Mouse (Mus musculus) liver, embryonic 11.5 days (tissue): ENCODE results near the gene Musk. TPM values are rescaled to one million over a fixed set of nuclear protein-coding genes. Genes with fewer than 3 reads are reported as not detected.

Experiments used
- ATAC-seq: fragments of 200-750 bp; cut with Nextera tagmentation; replicated peaks from 2 replicates; pipeline ENCODE4 v1.8.0; 2017; ENCODE audit warnings: moderate number of reproducible peaks, mild to moderate bottlenecking, moderate TSS enrichment, moderate library complexity; ENCODE audit not compliant: low FRiP score
- DNase-seq: peaks from one replicate; pipeline ENCODE4 v3.0.0-alpha.2; 2017; ENCODE audit warnings: low spot score
- H3K27ac ChIP-seq: fragments of 300-500 bp; sonication (generic); 2 replicates; pipeline ENCODE4 v1.5.1; 2014; ENCODE audit warnings: mild to moderate bottlenecking, low read depth, low read length, control low read depth
- H3K27me3 ChIP-seq: fragments of 300-500 bp; sonication (generic); replicated peaks from 2 replicates; pipeline ENCODE4 v1.6.1; 2014; ENCODE audit warnings: low read length, mixed read lengths; ENCODE audit not compliant: control insufficient read depth, insufficient read depth
- H3K36me3 ChIP-seq: fragments of 300-500 bp; sonication (generic); 2 replicates; pipeline ENCODE4 v1.6.1; 2014; ENCODE audit warnings: mild to moderate bottlenecking, low read length, moderate library complexity, mixed read lengths; ENCODE audit not compliant: control insufficient read depth, insufficient read depth
- H3K4me1 ChIP-seq: fragments of 300-500 bp; sonication (generic); replicated peaks from 2 replicates; pipeline ENCODE4 v1.6.1; 2014; ENCODE audit warnings: low read length, mixed read lengths; ENCODE audit not compliant: control insufficient read depth, insufficient read depth
- H3K4me2 ChIP-seq: fragments of 300-500 bp; sonication (generic); 2 replicates; pipeline ENCODE4 v1.6.1; 2014; ENCODE audit warnings: mild to moderate bottlenecking, control low read depth, moderate library complexity
- H3K4me3 ChIP-seq: fragments of 300-500 bp; sonication (generic); 2 replicates; pipeline ENCODE4 v1.5.1; 2014; ENCODE audit warnings: low read depth, low read length, control low read depth
- H3K9ac ChIP-seq: fragments of 300-500 bp; sonication (generic); 2 replicates; pipeline ENCODE4 v1.6.1; 2014; ENCODE audit warnings: low read depth, low read length, control low read depth
- H3K9me3 ChIP-seq: fragments of 300-500 bp; sonication (generic); 2 replicates; pipeline ENCODE4 v1.6.1; 2016; ENCODE audit warnings: low read length, inconsistent platforms, mixed read lengths; ENCODE audit not compliant: control insufficient read depth
- WGBS: fragments of 180-500 bp; shearing (Covaris S2); extraction: QIAGEN DNeasy Blood & Tissue Kit; methylation state at CpG from one replicate; pipeline ENCODE4 v1.1.7; 2014; 5-methylcytosine and 5-hydroxymethylcytosine counted together
- polyA plus RNA-seq: library from polyadenylated mRNA; unstranded; fragments of >200 nt; fragmentation: Nextera tagmentation; extraction: Ambion mirVana; gene quantifications from 2 replicates; pipeline ENCODE4 v1.2.1, GENCODE M21; 2014

The Musk gene
- polyA plus RNA-seq, 1 experiment from 2014 or later, result not detected

- no peaks in the 10 kb centered on the region for H3K9me3 ChIP-seq
- H3K4me2 ChIP-seq, result no peak overlapping the region
- ATAC-seq, result no peak
- H3K4me3 ChIP-seq, result no peak overlapping the region
- no peak overlapping the region for H3K9ac ChIP-seq
- no peaks in the 10 kb centered on the region for H3K4me1 ChIP-seq
- H3K27me3 ChIP-seq, result no peaks in the 10 kb centered on the region
- no peaks in the 10 kb centered on the region for H3K36me3 ChIP-seq
- no peak for DNase-seq
- 74% methylated on average over 6 of the region's 6 CpGs for WGBS
- no peak overlapping the region for H3K27ac ChIP-seq
These were observed 79.6 kb downstream of the Musk start for GRCm38 (mm10) chr4:58365321-58365720.

DNA sequence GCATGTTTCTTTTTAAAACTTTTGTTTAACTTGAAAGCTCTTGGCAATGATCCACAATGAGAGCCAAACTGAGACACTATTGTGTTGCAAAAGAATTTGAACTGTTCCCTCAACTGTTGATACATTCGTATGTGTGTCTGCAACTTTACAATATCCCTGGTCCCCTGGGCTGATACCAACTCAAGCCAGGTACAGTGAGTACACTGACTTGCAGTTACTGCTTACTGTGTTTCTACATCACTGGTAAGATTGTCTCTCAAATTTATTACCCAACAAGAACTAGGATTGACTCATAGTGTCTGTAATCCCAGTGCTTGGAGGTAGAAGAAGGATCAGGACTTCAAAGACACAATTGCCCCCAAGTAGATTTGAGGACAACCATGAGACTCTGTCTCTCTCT is 85.3 kb downstream of the Musk start:
- H3K27me3 ChIP-seq, result no peaks in the 10 kb centered on the region
- 83% methylated on average over 1 of the region's 1 CpGs for WGBS
- no peak overlapping the region for H3K4me3 ChIP-seq
- H3K9ac ChIP-seq, result no peak overlapping the region
- ATAC-seq (no peak), DNase-seq (no peak)
- H3K36me3 ChIP-seq, result no peaks in the 10 kb centered on the region
- H3K9me3 ChIP-seq, result no peaks in the 10 kb centered on the region
- no peak overlapping the region for H3K27ac ChIP-seq
- H3K4me1 ChIP-seq, result no peaks in the 10 kb centered on the region
- no peak overlapping the region for H3K4me2 ChIP-seq

DNA sequence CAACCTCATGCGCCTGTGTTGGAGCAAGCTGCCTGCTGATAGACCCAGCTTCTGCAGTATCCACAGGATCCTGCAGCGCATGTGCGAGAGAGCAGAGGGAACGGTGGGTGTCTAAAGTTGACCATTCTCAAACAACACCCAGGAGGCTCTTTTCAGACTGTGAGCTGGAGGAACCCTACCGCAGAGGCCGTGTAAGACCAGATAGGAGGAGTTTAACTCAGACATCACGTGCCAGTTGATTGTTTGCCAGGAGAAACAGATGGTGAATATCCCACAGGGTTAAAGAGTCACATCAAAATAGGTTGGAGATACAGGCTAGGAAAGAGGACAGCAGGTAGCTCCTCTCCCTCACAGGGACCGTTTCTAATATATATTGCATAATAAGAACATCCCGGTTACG is 87.8 kb downstream of the Musk start:
- 91% methylated on average over 10 of the region's 10 CpGs for WGBS
- ATAC-seq (no peak), DNase-seq (no peak)

DNA sequence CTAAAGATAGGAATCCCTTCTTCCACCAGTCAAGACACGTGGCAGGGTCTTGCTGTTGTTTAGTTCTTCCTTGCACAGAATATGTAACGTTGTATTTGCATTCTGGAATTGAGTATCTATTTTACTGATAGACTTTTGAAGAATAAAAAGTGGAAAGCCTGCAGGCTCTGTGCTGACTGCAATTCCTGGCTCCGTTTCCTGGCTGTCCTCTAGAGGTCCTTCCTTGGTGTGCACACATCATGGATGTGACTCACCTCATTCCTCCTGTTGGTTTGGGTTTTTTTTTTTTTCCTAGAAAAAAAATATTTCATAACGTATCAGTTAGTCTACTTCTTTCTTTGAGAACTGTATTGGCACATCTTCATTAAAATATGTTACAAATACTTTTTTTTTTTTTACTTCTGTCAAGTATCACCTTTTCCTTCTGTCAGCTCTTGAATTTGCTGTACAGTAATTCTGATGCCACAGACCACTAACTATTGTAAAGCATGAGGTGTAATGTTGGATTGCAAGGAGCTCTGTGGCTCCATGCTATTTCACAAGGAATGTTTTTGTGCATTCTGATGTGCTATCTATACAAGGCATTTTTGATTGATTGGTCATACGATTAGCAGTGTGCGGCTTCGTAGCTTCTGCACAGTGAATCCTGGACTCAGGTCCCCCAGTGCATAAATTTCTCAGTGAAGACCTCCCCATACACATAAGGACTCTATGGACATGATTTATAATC is 88.5 kb downstream of the Musk start:
- H3K27ac ChIP-seq, result no peak overlapping the region
- 78% methylated on average over 7 of the region's 7 CpGs for WGBS
- H3K9me3 ChIP-seq, result no peaks in the 10 kb centered on the region
- H3K4me1 ChIP-seq, result no peaks in the 10 kb centered on the region
- no peak for DNase-seq
- no peak overlapping the region for H3K4me2 ChIP-seq
- H3K27me3 ChIP-seq, result no peaks in the 10 kb centered on the region
- no peaks in the 10 kb centered on the region for H3K36me3 ChIP-seq
- no peak overlapping the region for H3K9ac ChIP-seq
- ATAC-seq, result no peak
- H3K4me3 ChIP-seq, result no peak overlapping the region

More for the DNA sequence above, 87.8 kb downstream of the Musk start:
- H3K4me2 ChIP-seq, result no peak overlapping the region
- no peak overlapping the region for H3K4me3 ChIP-seq
- no peaks in the 10 kb centered on the region for H3K27me3 ChIP-seq
- no peak overlapping the region for H3K27ac ChIP-seq
- no peaks in the 10 kb centered on the region for H3K9me3 ChIP-seq
- no peak overlapping the region for H3K9ac ChIP-seq
- H3K4me1 ChIP-seq, result no peaks in the 10 kb centered on the region
- no peaks in the 10 kb centered on the region for H3K36me3 ChIP-seq

DNA sequence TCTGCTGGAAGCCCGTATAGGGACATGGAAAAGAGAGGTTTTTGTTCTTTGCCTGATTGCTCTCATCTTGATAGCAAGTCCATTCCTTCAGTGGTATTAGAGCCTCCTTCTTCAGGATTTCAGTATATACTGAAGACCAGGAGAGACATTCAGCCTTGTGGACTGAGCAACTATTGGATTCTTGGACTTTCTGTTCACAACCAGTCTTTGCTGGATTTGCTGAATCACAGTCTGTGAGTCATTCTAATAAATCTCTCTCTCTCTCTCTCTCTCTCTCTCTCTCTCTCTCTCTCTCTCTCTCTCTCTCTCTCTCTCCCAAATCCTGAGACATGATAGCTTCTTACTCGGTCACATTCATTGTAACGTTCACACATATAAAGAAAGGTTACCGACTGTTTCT is 93.4 kb downstream of the Musk start:
- no peaks in the 10 kb centered on the region for H3K9me3 ChIP-seq
- no peaks in the 10 kb centered on the region; the same call in 1 of the 2 replicates for H3K4me1 ChIP-seq
- WGBS, result 82% methylated on average over 4 of the region's 4 CpGs
- H3K36me3 ChIP-seq, result no peaks in the 10 kb centered on the region
- DNase-seq, result no peak
- H3K4me3 ChIP-seq, result no peak overlapping the region
- no peak overlapping the region for H3K9ac ChIP-seq
- H3K4me2 ChIP-seq, result no peak overlapping the region
- H3K27ac ChIP-seq, result no peak overlapping the region
- no peak for ATAC-seq
- H3K27me3 ChIP-seq, result no peaks in the 10 kb centered on the region

DNA sequence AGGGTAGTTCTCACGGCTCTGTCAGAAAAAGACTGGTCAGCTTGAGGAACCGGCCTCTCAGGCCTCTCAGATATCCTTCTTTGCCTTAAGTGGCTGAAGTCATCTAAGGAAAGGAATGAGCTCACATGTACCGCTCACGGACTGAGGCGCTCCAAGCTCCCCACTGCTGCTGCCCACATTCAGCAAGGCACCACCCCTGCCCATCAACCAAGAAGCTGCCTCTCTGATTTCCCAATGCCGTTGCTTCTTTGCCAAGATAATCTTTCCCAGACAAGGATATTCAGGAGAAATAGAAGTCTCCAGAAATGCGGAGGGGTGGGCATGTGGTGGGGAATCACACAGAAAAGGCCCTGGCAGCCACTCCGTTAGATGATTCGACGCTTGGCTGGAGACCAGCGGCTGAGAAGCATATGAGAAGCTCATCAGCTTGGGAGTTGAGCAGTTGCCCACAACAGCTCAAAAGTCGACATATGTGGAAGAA is 115.1 kb downstream of the Musk start:
- H3K27me3 ChIP-seq, result no peaks in the 10 kb centered on the region
- H3K27ac ChIP-seq, result no peak overlapping the region
- ATAC-seq, result no peak
- no peak overlapping the region for H3K4me2 ChIP-seq
- DNase-seq, result no peak
- H3K36me3 ChIP-seq, result no peaks in the 10 kb centered on the region
- H3K4me1 ChIP-seq, result no peaks in the 10 kb centered on the region
- H3K9ac ChIP-seq, result no peak overlapping the region
- H3K9me3 ChIP-seq, result no peaks in the 10 kb centered on the region
- 90% methylated on average over 12 of the region's 12 CpGs for WGBS
- H3K4me3 ChIP-seq, result no peak overlapping the region

- DNase-seq, result no peak
- WGBS, result 78% methylated on average over 4 of the region's 4 CpGs
- no peaks in the 10 kb centered on the region for H3K27me3 ChIP-seq
These were observed 116.3 kb downstream of the Musk start for GRCm38 (mm10) chr4:58401973-58402501.

DNA sequence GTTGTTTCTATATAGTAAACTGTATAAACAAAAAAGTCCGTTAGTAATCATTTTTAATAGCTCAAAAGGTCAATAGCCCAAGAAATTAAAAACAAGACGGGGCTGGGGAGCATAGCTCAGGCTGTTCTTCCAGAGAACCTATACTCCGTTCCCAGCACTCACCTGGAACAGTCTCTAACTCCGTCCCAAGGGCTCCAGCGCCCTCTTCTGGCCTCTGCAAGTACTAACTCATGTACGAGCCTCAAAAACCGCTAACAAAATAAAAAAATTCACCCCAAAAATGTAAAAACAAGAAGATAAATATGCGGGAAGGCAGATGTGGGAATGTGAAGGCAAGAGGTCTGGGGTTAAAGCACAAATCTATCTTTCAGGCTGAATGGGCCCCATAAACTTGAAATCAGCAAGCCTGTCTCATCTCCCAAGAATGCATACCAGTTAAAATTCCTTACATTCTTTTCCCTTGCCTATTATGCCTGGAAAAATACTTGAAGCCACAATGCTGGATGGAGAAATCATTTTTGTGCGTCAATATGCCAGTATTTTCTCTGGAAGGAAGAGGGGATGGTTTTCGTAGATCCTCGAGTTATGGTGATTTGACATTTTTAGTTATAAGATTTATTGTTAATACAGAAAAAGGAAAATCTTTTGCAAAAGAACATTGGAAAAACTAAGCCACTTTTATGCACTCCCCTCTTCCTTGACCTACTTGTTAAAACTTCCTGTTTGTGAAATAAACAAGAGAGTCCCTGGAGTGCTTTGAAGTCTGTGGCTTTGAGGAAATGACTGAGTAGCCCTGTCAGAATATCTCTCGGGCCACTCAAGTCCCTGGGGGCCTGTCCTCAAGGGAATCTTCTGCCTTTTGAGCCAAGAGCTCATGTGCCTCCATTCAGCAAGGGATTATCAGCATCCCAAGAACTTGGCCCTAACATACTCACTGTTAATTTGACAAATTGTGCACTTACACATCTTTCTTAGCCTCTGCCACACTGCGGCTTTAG is 127.7 kb downstream of the Musk start:
- DNase-seq (no peak), ATAC-seq (no peak)
- no peak overlapping the region for H3K27ac ChIP-seq
- no peaks in the 10 kb centered on the region; the same call in 1 of the 2 replicates for H3K4me1 ChIP-seq
- no peak overlapping the region for H3K4me3 ChIP-seq
- 73% methylated on average over 13 of the region's 13 CpGs for WGBS
- H3K27me3 ChIP-seq, result no peaks in the 10 kb centered on the region
- H3K36me3 ChIP-seq, result no peaks in the 10 kb centered on the region
- H3K9ac ChIP-seq, result no peak overlapping the region
- no peak overlapping the region for H3K4me2 ChIP-seq
- H3K9me3 ChIP-seq, result no peaks in the 10 kb centered on the region

More at GRCm38 (mm10) chr4:58401973-58402501, 116.3 kb downstream of the Musk start:
- Histone ChIP-seq H3K4me2 (no peak overlapping the region), H3K4me1 (no peaks in the 10 kb centered on the region), H3K27ac (no peak overlapping the region), H3K36me3 (no peaks in the 10 kb centered on the region), H3K4me3 (no peak overlapping the region), H3K9ac (no peak overlapping the region), H3K9me3 (no peaks in the 10 kb centered on the region)
- ATAC-seq, result no peak
